Mouse (Mus musculus) lung, postnatal 0 days (tissue): Measurements from ENCODE around the gene Malsu1.

ENCODE experiments used
- CTCF ChIP-seq: IDR thresholded peaks from 2 replicates; pipeline ENCODE4 v1.5.1; 2016; ENCODE audit warnings: antibody characterized with exemption, mild to moderate bottlenecking
- EP300 ChIP-seq: IDR thresholded peaks from 2 replicates; pipeline ENCODE4 v1.6.1; 2016; ENCODE audit warnings: antibody characterized with exemption, mild to moderate bottlenecking, control low read depth

- TF ChIP-seq CTCF = no peak
- no peak for TF ChIP-seq EP300
Observed at GRCm38 (mm10) chr6:49132352-49133090, 58.9 kb downstream of the Malsu1 start.
